Mouse (Mus musculus) adrenal gland, postnatal 10 days (tissue): ENCODE results near the gene Parva. TPM values are rescaled to one million over a fixed set of nuclear protein-coding genes. Genes with fewer than 3 reads are reported as not detected.

Experiments used
- DNase-seq: peaks from one replicate; pipeline ENCODE4 v3.0.0; 2021; ENCODE audit warnings: mixed read lengths
- total RNA-seq, 2 experiments: library from RNA; stranded (reverse); gene quantifications; 2 replicates each; pipeline ENCODE4 v1.2.3; 2021

Gene Parva
- total RNA-seq, 2 experiments from 2014 or later = 84.3 to 105 TPM

GRCm38 (mm10) chr7:112423438-112423837 lies 3.9 kb upstream of the Parva start:
- DNase-seq = no peak

- no peak for DNase-seq
Observed at GRCm38 (mm10) chr7:112426811-112427210, 494 bp upstream of the Parva start.

GRCm38 (mm10) chr7:112428158-112428535 lies 842 bp downstream of the Parva start:
- peak; percentile 95 for DNase-seq

GRCm38 (mm10) chr7:112439846-112440245 lies 12.5 kb downstream of the Parva start:
- DNase-seq = no peak

DNA sequence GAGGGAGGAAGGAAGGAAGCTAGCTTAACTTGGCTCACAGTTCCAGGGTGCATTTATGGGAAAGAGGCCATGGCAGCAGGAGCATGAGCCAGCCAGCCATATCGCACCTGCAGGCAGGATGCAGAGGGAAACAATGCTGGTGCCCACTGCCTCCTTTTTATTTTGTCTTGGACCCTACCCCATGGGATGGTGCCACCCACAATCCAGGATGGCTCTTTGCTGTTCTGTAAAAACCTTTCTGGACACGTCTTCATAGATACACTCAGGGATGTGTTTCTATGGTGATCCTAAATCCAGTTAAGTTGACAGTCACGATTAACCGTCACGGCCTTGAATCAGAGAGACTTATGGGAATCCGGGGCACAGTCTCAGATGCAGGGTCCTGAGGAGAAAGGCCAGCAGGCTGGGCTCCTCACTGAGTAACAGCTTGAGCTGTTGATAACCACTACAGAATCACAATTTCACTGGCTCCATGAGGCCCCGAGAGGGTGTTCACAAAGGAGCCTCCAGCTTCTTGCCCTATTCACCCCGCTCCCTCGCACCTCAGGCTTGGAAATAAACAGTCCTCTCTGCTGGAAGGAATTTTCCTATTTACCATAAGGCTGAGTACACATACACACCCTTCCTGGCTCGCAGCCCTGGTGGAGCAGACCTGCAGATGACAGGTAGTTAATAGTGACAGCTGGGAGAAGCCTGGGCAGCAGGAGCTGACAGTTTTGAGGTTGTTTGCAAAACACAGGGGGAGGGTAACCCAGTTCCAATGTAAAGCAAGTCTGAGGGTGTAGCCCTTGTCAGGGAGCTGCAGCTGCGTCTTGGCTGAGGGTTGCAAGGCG lies 17.1 kb downstream of the Parva start:
- DNase-seq = peak; percentile 14

GRCm38 (mm10) chr7:112444985-112445367 lies 17.7 kb downstream of the Parva start:
- DNase-seq = no peak

- no peak for DNase-seq
Observed at GRCm38 (mm10) chr7:112446498-112446897, 19.2 kb downstream of the Parva start.

DNA sequence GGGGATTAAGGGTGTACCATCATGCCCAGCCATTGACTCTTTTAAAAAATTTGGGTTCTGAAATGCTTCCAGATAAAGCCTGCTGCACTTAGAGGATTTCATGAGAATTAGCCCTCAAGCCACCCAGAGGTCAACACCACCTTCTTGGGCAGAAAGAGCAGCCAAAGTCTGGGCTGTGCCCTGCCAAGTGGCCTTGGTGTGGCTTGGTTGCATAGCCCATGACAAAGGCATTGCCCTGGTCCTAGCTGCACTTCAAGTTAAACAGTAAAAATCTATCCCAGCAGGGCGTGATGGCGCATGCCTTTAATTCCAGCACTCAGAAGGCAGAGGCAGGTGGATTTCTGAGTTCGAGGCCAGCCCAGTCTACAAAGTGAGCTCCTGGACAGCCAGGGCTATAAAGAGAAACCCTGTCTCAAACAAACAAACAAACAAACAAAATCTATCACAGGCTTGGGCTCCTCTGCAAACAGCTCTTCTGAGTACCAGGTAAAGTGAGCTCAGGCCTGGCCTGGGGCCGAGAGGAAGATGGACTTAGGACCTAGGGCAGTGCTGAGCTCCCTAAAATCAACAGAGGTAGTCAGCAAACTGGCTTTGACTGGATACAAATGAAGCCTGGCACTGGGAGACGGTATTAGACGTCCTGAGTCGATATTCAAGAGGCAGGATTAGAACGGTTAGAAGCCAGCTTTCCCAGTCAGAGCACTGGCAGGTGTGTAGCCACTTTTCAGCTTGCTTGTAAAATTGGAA lies 22.8 kb downstream of the Parva start:
- peak; percentile 63 for DNase-seq

DNA sequence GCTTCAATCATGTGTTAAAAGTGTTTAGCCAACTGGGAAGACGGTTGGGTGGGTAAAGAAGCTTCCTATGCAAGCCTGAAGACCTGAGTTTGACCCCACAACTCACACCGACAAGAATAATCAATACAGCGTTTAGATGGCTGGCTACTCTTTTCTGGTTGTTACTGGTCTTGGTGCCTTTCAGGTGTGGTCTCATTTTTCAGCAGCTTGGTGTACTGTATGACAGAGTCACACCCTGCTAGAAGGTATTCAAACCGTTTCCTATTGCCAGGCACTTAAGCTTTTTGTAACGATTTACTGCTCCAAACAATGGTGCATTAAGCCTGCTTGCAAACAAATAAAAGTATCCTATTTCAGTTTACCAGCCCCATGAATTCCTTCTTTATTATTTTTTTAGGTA lies 25.2 kb downstream of the Parva start:
- DNase-seq = no peak

DNA sequence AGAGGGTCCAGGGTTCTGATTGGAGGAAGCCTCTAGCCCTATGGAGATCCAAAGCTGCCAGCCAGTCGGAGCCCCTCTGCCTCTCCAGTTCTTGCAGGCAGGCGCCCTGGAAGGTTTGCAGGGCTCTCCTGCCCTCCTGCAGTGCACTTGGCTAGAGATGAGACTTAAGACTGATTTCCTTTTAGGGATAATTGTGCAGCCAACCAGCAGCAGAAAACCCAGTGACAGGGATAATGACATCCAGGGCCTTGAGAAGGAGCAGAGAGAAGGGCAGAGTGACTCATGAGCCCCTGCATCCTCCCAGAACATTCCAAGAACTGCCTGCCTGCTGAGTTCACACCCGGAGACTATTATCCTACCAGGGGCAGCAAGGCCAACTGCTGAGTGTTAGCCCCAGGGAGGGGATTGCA lies 26.5 kb downstream of the Parva start:
- peak; percentile 61 for DNase-seq

- DNase-seq = no peak
Observed at GRCm38 (mm10) chr7:112454380-112454779, 27.1 kb downstream of the Parva start.

DNA sequence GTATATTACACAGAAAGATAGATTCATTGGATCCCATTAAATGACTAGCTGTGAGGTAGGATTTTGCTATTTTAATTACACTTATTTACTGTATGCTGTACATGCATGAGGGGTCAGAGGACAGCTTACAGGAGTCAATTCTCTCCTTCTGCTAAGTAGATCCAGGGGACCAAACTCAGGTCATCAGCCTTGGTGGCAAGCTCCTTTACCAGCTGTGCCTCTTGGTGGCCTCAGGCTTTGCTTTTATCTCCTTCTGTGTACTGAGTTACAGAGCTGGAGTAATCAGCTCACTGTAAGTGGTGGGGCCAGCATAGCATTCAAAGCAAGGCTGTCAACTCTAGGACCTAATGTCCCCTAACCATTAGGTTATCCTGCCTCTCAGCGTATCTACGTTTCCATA lies 27.6 kb downstream of the Parva start:
- no peak for DNase-seq

GRCm38 (mm10) chr7:112455566-112456110 lies 28.3 kb downstream of the Parva start:
- DNase-seq = no peak

- DNase-seq = no peak
Observed at GRCm38 (mm10) chr7:112457373-112457772, 30.1 kb downstream of the Parva start.

DNA sequence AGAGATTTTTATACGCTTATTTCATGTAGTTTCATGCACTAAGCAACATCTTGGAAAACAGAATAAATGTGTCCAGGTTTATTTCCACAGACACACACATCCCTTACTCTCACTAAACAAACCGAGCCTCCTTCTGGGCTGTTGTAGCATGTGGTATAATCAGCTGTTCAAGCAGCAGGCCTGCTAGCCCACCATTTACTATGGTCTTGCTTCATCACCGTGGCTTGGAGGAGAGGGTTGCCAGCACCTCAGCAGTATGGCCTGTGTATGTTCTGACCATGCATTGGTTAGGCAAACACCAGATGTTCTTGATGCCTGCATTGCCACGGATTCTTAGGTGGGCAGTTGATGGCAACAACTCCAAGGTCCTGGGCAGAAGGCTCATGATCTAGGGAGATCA lies 30.6 kb downstream of the Parva start:
- no peak for DNase-seq

DNA sequence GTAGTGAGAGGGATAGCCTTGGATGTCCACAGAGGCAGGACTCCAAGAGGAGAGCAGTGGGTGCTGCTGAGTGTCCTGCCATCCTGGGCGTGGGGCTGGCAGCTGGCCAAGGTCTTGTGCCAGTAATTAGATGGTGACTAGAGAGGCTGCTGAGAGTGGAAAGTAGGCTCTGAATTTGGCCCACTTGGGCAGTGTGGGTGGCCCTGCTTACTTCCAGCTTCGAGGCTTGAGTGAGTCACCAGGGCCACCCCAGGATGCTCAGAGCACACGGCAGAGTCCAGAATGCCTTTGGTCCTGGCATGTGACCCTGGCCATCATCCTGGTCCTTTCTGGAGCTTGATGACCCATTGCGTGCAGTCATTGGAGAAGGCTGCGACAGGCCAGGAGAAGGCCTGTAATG lies 31.1 kb downstream of the Parva start:
- DNase-seq = peak; percentile 76

DNA sequence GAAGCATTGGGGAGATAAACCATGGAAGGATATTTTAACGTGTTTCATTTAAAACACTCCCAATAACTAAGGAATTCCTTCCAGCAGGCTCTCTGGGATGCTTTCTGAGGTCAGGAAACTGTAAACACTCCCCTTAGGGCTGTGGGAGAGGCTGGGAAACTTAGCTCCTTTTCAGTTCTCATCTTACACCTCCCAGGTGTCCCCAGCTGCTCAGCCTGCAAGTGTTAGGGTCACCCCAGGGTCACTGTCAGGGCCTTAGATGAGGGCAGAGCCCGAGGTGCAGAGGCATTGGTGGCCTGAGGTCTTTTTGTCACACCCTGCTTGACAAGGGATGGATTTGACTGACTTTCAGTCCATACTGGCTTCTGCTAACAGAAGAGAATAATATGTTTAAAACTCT lies 35.8 kb downstream of the Parva start:
- DNase-seq = no peak

- DNase-seq = no peak
Observed at GRCm38 (mm10) chr7:112465920-112466319, 38.6 kb downstream of the Parva start.

GRCm38 (mm10) chr7:112466786-112467185 lies 39.5 kb downstream of the Parva start:
- no peak for DNase-seq

- peak; percentile 50 for DNase-seq
Observed at GRCm38 (mm10) chr7:112467687-112468111, 40.4 kb downstream of the Parva start.

GRCm38 (mm10) chr7:112469817-112470216 lies 42.5 kb downstream of the Parva start:
- peak; percentile 91 for DNase-seq

GRCm38 (mm10) chr7:112471316-112471715 lies 44.0 kb downstream of the Parva start:
- no peak for DNase-seq

DNA sequence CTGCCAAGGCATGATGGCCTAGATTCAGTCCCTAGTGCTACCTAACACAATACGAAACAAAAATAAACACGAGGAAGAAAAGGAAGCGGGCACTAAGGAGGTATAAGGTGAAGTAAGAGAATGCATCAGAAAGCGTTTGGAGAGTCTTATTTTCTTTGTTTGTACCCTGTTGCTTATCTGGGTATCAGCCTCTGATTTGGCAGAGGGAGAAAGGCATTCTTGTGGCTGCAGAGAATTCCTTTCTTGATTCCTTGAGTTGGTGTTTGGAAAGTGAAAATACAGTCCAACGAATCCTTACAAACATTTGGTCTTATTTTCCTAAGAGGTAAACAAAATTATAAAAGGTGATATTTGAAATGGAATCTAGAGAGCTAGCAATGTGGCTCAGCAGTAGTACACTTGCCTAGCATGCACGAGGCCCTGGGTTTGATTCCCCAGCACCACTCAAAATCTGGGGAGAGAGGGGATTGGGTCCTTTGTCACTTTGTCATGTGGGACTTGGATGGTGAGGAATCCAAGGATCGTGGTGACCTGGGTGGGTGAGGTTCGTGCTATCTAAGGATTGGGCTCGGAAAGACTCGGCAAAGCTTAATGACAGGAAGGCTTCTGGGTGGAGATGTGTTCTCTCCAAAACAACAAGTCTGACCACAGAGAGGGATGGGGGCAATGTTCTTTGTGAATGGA lies 44.9 kb downstream of the Parva start:
- DNase-seq = no peak
